Comparison of ENCODE assay signal across 10 mouse cellular contexts in the genomic region with DNA sequence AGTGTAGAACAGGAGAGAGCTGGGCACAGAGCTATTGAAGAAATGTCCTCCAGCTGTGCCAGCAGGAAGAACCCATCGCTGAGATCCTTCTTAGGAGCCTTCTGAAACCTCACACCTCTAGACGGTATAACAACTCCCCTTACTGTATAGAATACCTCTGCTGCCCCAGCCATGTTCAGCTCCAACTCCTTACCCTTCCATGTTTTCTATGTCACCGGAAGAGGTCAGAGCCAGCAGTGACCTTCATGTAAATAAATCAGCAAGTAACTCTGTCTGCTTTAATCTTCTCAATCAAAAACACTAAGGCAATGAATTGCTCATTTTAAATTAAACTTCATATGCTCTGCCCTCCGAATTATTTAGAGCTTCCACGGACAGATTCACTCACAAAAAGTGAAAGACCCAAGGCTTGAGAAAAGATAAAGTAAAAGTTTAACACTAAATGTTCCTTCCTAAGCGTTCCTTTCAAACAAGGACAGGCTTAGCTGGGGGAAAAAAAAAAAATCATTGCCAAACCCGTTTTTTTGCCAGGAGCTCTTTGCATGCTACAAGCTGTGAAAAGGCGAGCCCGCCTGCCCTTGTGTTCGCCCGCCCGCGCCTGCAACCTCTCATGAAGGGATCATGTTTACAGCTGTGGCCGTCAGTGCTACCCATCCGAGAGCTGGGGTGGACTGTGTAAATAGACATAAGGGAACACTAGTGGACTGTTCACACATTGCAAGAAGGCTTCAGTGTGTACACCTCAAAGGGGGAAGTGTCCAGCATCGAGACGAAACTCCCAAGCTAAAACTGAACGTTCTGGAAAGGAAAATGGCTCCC. TPM values are rescaled to one million over a fixed set of nuclear protein-coding genes. Genes with fewer than 3 reads are reported as not detected.
DNase-seq lines count a peak whose midpoint lies in the region; ATAC-seq and TF ChIP-seq lines count a peak whose summit lies in the region.
"Had no signal": no experiment of that assay in that cellular context is flagged by ENCODE, and none has a peak within 500 bp of the region (broad histone marks: within the 10 kb centered on the region; RNA-seq: fewer than 3 reads in every experiment).

No protein-coding gene starts in this region.

- peak; percentile 54 for DNase-seq in embryo, embryonic 11 days
- DNase-seq in embryo, embryonic 9.5 days (ENCODE audit: extremely low spot score) = no peak
- DNase-seq in midbrain, postnatal 0 days (ENCODE audit: low spot score) = no peak
- DNase-seq in limb, embryonic 11.5 days (ENCODE audit: low spot score) = peak; percentile 68
- peak; percentile 58 for DNase-seq in testis, postnatal 10 days (ENCODE audit: low spot score)
- no peak for DNase-seq in spleen, postnatal 36 days (ENCODE audit: low spot score in 2 of 2)
- DNase-seq in thymus, postnatal 14 days = no peak
- DNase-seq: cerebellum, adult 9-11 months; heart, adult 2 months had no signal

- no peak overlapping the region for H3K4me2 ChIP-seq in midbrain, postnatal 0 days (ENCODE audit: low read depth, low read length, poor library complexity, severe bottlenecking)
- H3K4me2 ChIP-seq in midbrain, embryonic 13.5 days (replicated peaks) = no peak overlapping the region
- 0 out of 2 replicates have a peak overlapping the region, but pooled peaks have one; percentile 20 for H3K4me2 ChIP-seq in limb, embryonic 11.5 days (ENCODE audit: low read depth, severe bottlenecking)

- H3K9me3 ChIP-seq in midbrain, postnatal 0 days (ENCODE audit: low read length) = no peaks in the 10 kb centered on the region
- no peaks in the 10 kb centered on the region for H3K9me3 ChIP-seq in midbrain, embryonic 13.5 days
- no peaks in the 10 kb centered on the region for H3K9me3 ChIP-seq in limb, embryonic 11.5 days (ENCODE audit: control insufficient read depth, low read length)

- peak; percentile 14; the same call in 1 of the 2 replicates for TF ChIP-seq CTCF in midbrain, postnatal 0 days (IDR thresholded peaks at IDR 0.05)

- H3K9ac ChIP-seq in midbrain, postnatal 0 days (replicated peaks; ENCODE audit: low read length, poor library complexity, severe bottlenecking) = no peak overlapping the region
- no peak overlapping the region for H3K9ac ChIP-seq in midbrain, embryonic 13.5 days (replicated peaks)
- H3K9ac ChIP-seq in limb, embryonic 11.5 days (ENCODE audit: low read length) = no peak overlapping the region

- no peak overlapping the region for H3K4me3 ChIP-seq in midbrain, postnatal 0 days (ENCODE audit: low read depth, low read length)
- H3K4me3 ChIP-seq in midbrain, embryonic 13.5 days (replicated peaks) = no peak overlapping the region
- no peak overlapping the region for H3K4me3 ChIP-seq in limb, embryonic 11.5 days (ENCODE audit: low read depth, low read length)
- H3K4me3 ChIP-seq: heart, adult 2 months had no signal

- no peaks in the 10 kb centered on the region for H3K36me3 ChIP-seq in midbrain, postnatal 0 days (ENCODE audit: insufficient read depth, low read length)
- no peaks in the 10 kb centered on the region for H3K36me3 ChIP-seq in midbrain, embryonic 13.5 days
- H3K36me3 ChIP-seq in limb, embryonic 11.5 days (ENCODE audit: control insufficient read depth, insufficient read depth, low read length) = no peaks in the 10 kb centered on the region

- peaks cover 10% of the 10 kb centered on the region for H3K4me1 ChIP-seq in midbrain, postnatal 0 days (ENCODE audit: insufficient read depth, low read length)
- H3K4me1 ChIP-seq in midbrain, embryonic 13.5 days (replicated peaks) = peaks cover 26% of the 10 kb centered on the region
- H3K4me1 ChIP-seq in limb, embryonic 11.5 days (ENCODE audit: control insufficient read depth, insufficient read depth, low read length) = 0 out of 2 replicates have a peak, but pooled peaks cover 4% of the 10 kb centered on the region

- no peak for ATAC-seq in midbrain, postnatal 0 days (ENCODE audit: low FRiP score)
- ATAC-seq in midbrain, embryonic 13.5 days = no peak
- ATAC-seq in limb, embryonic 11.5 days (ENCODE audit: insufficient number of reproducible peaks, low FRiP score, low TSS enrichment, low read depth) = no peak

- 45% methylated on average over 18 of the region's 18 CpGs for WGBS in midbrain, postnatal 0 days
- WGBS in midbrain, embryonic 13.5 days = 55% methylated on average over 18 of the region's 18 CpGs
- 17% methylated on average over 18 of the region's 18 CpGs for WGBS in limb, embryonic 11.5 days

- H3K27ac ChIP-seq in midbrain, postnatal 0 days (ENCODE audit: low read depth, low read length) = no peak overlapping the region
- no peak overlapping the region for H3K27ac ChIP-seq in midbrain, embryonic 13.5 days
- no peak overlapping the region for H3K27ac ChIP-seq in limb, embryonic 11.5 days (replicated peaks; ENCODE audit: low read depth, low read length)
- H3K27ac ChIP-seq: heart, adult 2 months had no signal

- H3K27me3 ChIP-seq in midbrain, postnatal 0 days (ENCODE audit: insufficient read depth, low read length) = no peaks in the 10 kb centered on the region
- 0 out of 2 replicates have a peak, but pooled peaks cover 2% of the 10 kb centered on the region for H3K27me3 ChIP-seq in midbrain, embryonic 13.5 days
- no peaks in the 10 kb centered on the region for H3K27me3 ChIP-seq in limb, embryonic 11.5 days (ENCODE audit: control insufficient read depth, insufficient read depth, low read length)

RNA-seq across cellular contexts. Expression of gene Ccn6, which starts 0.7 kb away (rescaled TPM):
- total RNA-seq in midbrain, postnatal 0 days (2014; rRNA removed) = 0.38 and 0.93 TPM in 2 replicates
- polyA plus RNA-seq in midbrain, postnatal 0 days (2015; fragmentation: Nextera tagmentation; extraction: Ambion mirVana) = 0.32 and 0.37 TPM in 2 replicates
- polyA plus RNA-seq in midbrain, embryonic 13.5 days (2015; fragmentation: Nextera tagmentation; extraction: Ambion mirVana) = 0.32 and 0.53 TPM in 2 replicates
- polyA plus RNA-seq in limb, embryonic 11.5 days (2014; fragmentation: Nextera tagmentation; extraction: Ambion mirVana) = 0.41 and 0.48 TPM in 2 replicates
- polyA plus RNA-seq: heart, adult 2 months had no signal

RNA-seq across cellular contexts. Expression of gene Tube1, which starts 29.1 kb away (rescaled TPM):
- total RNA-seq in midbrain, postnatal 0 days (2014; rRNA removed) = 7.6 and 8.6 TPM in 2 replicates
- polyA plus RNA-seq in midbrain, postnatal 0 days (2015; fragmentation: Nextera tagmentation; extraction: Ambion mirVana) = 2.4 and 3.6 TPM in 2 replicates
- polyA plus RNA-seq in midbrain, embryonic 13.5 days (2015; fragmentation: Nextera tagmentation; extraction: Ambion mirVana) = 10.6 and 12.0 TPM in 2 replicates
- 26.7 and 27.0 TPM in 2 replicates for polyA plus RNA-seq in limb, embryonic 11.5 days (2014; fragmentation: Nextera tagmentation; extraction: Ambion mirVana)

RNA-seq across cellular contexts. Expression of gene Fam229b, which starts 29.2 kb away (rescaled TPM):
- total RNA-seq in midbrain, postnatal 0 days (2014; rRNA removed) = 15.3 and 33.0 TPM in 2 replicates
- 44.4 and 44.6 TPM in 2 replicates for polyA plus RNA-seq in midbrain, postnatal 0 days (2015; fragmentation: Nextera tagmentation; extraction: Ambion mirVana)
- 30.6 and 31.7 TPM in 2 replicates for polyA plus RNA-seq in midbrain, embryonic 13.5 days (2015; fragmentation: Nextera tagmentation; extraction: Ambion mirVana)
- polyA plus RNA-seq in limb, embryonic 11.5 days (2014; fragmentation: Nextera tagmentation; extraction: Ambion mirVana) = 9.8 and 10.6 TPM in 2 replicates

Comparison
In these comparisons a context has a peak if more than half of its experiments do, and no peak if none do; other contexts are left out.
1. DNase-seq: peak in embryo, embryonic 11 days (single experiment), limb, embryonic 11.5 days (single experiment) and testis, postnatal 10 days (single experiment); none in embryo, embryonic 9.5 days (single experiment), midbrain, postnatal 0 days (single experiment), spleen, postnatal 36 days (0 of 2) and thymus, postnatal 14 days (single experiment).